Mouse (Mus musculus) cortical plate, adult 2 months (tissue): Measurements from ENCODE around the gene Olfr792.

ENCODE experiments used
- CTCF ChIP-seq: fragments of 200-500 bp; IDR thresholded peaks from 2 replicates; pipeline ENCODE4 v1.5.1; 2011; ENCODE audit warnings: mild to moderate bottlenecking, control low read depth, low read length; ENCODE audit not compliant: insufficient read depth; ENCODE audit errors: extremely low read depth
- POLR2A ChIP-seq: fragments of 200-500 bp; IDR thresholded peaks from 2 replicates; pipeline ENCODE4 v1.6.1; 2011; ENCODE audit warnings: mild to moderate bottlenecking, low read length, control low read depth; ENCODE audit not compliant: insufficient read depth; ENCODE audit errors: extremely low read depth

- TF ChIP-seq CTCF (no peak), POLR2A (no peak)
Measured at GRCm38 (mm10) chr10:129577066-129577465, 38.1 kb downstream of the Olfr792 start.
